Mouse (Mus musculus): ENCODE measurements around the gene Cog7.

DNA sequence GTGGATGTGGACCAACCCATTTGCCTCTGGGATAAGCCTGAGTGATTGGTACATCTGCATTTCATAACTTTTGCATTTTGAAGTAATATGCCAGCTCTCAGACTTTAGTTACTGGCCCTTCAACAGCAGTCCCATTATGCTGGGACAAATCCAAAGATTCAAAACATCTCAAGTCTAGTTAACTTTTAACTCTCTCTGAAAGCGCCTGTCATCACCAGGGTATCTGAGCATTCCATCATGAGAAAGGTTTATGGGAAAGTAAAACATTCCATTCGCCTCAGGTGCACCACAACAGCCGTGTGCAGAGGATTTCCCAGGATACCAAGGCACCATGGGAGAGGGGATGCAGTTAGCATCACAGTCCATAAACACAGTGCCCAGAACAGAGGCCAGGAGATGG lies 39.9 kb downstream of the Cog7 start:
- TF ChIP-seq FLI1 (IDR thresholded peaks at IDR 0.05; ENCODE audit: low read length), result no peak
- TF ChIP-seq GATA1 (IDR thresholded peaks at IDR 0.05; ENCODE audit: borderline replicate concordance, low read length), result no peak
